Mouse (Mus musculus) activated CD4-positive, CD25-positive, alpha-beta regulatory T cell, adult 4 months (primary cell): ENCODE measurements around the gene Rnf151. TPM values are rescaled to one million over a fixed set of nuclear protein-coding genes. Genes with fewer than 3 reads are reported as not detected.

ENCODE experiments used
- ATAC-seq: one replicate; pipeline ENCODE4 v1.8.0; 2017
- polyA plus RNA-seq, 2 experiments: library from polyadenylated mRNA; unstranded; fragments of 100-300 nt; shearing (Covaris generic); gene quantifications; one replicate each; pipeline ENCODE4 v1.2.1; 2017

The Rnf151 gene
- not detected for polyA plus RNA-seq

GRCm38 (mm10) chr17:24717943-24718342, at the start of gene Rnf151, which contains the start of gene Rps2:
Gene Rnf151 (minus strand): TSS chr17:24718063.
Gene Rps2 (plus strand): TSS chr17:24718116.
- ATAC-seq = no peak

GRCm38 (mm10) chr17:24766266-24766875, 48.5 kb upstream of the Rnf151 start:
- no peak for ATAC-seq

GRCm38 (mm10) chr17:24765016-24765905, 47.4 kb upstream of the Rnf151 start:
- no peak for ATAC-seq

- ATAC-seq = no peak
Observed at GRCm38 (mm10) chr17:24761121-24761520, 43.3 kb upstream of the Rnf151 start.

- ATAC-seq = no peak
Observed at GRCm38 (mm10) chr17:24757394-24757793, 39.5 kb upstream of the Rnf151 start.

- ATAC-seq = no peak
Observed at GRCm38 (mm10) chr17:24752415-24753394, 34.8 kb upstream of the Rnf151 start, which contains the start of gene Hs3st6. Gene Hs3st6 (plus strand): TSS chr17:24752988.

- no peak for ATAC-seq
Observed at GRCm38 (mm10) chr17:24751528-24751927, 33.7 kb upstream of the Rnf151 start.

- no peak for ATAC-seq
Observed at GRCm38 (mm10) chr17:24746986-24747385, 29.1 kb upstream of the Rnf151 start.

- ATAC-seq = peak; percentile 88
Observed at GRCm38 (mm10) chr17:24745526-24746497, 27.9 kb upstream of the Rnf151 start.

GRCm38 (mm10) chr17:24744381-24744780, 26.5 kb upstream of the Rnf151 start:
- no peak for ATAC-seq

GRCm38 (mm10) chr17:24743896-24744295, 26.0 kb upstream of the Rnf151 start:
- ATAC-seq = no peak

GRCm38 (mm10) chr17:24742307-24742706, 24.4 kb upstream of the Rnf151 start:
- ATAC-seq = no peak

- ATAC-seq = no peak
Observed at GRCm38 (mm10) chr17:24739926-24740325, 22.1 kb upstream of the Rnf151 start.

- no peak for ATAC-seq
Observed at GRCm38 (mm10) chr17:24738238-24738637, 20.4 kb upstream of the Rnf151 start.

- no peak for ATAC-seq
Observed at GRCm38 (mm10) chr17:24737135-24737810, 19.4 kb upstream of the Rnf151 start.

- ATAC-seq = peak; percentile 98
Observed at GRCm38 (mm10) chr17:24736330-24737051, 18.6 kb upstream of the Rnf151 start, which contains the start of gene Msrb1. Gene Msrb1 (plus strand): TSS chr17:24736642.

- no peak for ATAC-seq
Observed at GRCm38 (mm10) chr17:24735446-24735845, 17.6 kb upstream of the Rnf151 start.

GRCm38 (mm10) chr17:24734513-24734912, 16.6 kb upstream of the Rnf151 start:
- no peak for ATAC-seq

GRCm38 (mm10) chr17:24733434-24734050, 15.7 kb upstream of the Rnf151 start:
- ATAC-seq = no peak
